Mouse (Mus musculus) MEL (cell line): ENCODE data around the gene C1ra. TPM values are rescaled to one million over a fixed set of nuclear protein-coding genes. Genes with fewer than 3 reads are reported as not detected.

ENCODE experiments used
- DNase-seq: peaks from one replicate; pipeline ENCODE4 v3.0.0; 2011; ENCODE audit warnings: low read depth, low spot score
- H3K27ac ChIP-seq: 2 replicates; pipeline ENCODE4 v1.5.1; 2012; ENCODE audit warnings: low read depth, mild to moderate bottlenecking, control low read depth, low read length, moderate library complexity; ENCODE audit not compliant: control insufficient read depth
- H3K27me3 ChIP-seq, 2 experiments: fragments of 150-350 bp in 1 of 2; sonication (generic) in 1 of 2; 2 replicates each; pipeline ENCODE4 v1.6.1; 2012; ENCODE audit warnings: low read length in 2 of 2, mild to moderate bottlenecking in 2 of 2, improper control_type of control experiment in 1 of 2, moderate library complexity in 1 of 2; ENCODE audit not compliant: insufficient read depth in 2 of 2, control insufficient read depth in 1 of 2
- H3K36me3 ChIP-seq, 2 experiments: 2 replicates each; pipeline ENCODE4 v1.6.1; 2012 to 2014; ENCODE audit warnings: low read length in 2 of 2, improper control_type of control experiment in 1 of 2, inconsistent platforms in 1 of 2, mild to moderate bottlenecking in 1 of 2; ENCODE audit not compliant: insufficient read depth in 2 of 2, control insufficient read depth in 1 of 2
- H3K4me1 ChIP-seq, 2 experiments: fragments of 150-350 bp in 1 of 2; sonication (generic) in 1 of 2; 2 replicates each; pipeline ENCODE4 v1.6.1; 2012; ENCODE audit warnings: low read length in 2 of 2, improper control_type of control experiment in 1 of 2, mild to moderate bottlenecking in 1 of 2; ENCODE audit not compliant: insufficient read depth in 2 of 2, control insufficient read depth in 1 of 2
- H3K4me3 ChIP-seq, 2 experiments: fragments of 150-350 bp in 1 of 2; sonication (generic) in 1 of 2; 2 replicates each; pipeline ENCODE4 v1.5.1; 2012; ENCODE audit warnings: low read depth in 2 of 2, low read length in 2 of 2, mild to moderate bottlenecking in 2 of 2, moderate library complexity in 2 of 2, control low read depth in 1 of 2, improper control_type of control experiment in 1 of 2; ENCODE audit not compliant: control insufficient read depth in 1 of 2, insufficient read depth in 1 of 2
- H3K79me2 ChIP-seq: 2 replicates; pipeline ENCODE4 v1.6.1; 2012; ENCODE audit warnings: mild to moderate bottlenecking, low read length, moderate library complexity; ENCODE audit not compliant: control insufficient read depth, poor library complexity, insufficient read depth
- H3K9ac ChIP-seq: 2 replicates; pipeline ENCODE4 v1.6.1; 2012; ENCODE audit warnings: low read depth, mild to moderate bottlenecking, control low read depth, low read length, moderate library complexity; ENCODE audit not compliant: control insufficient read depth, poor library complexity, severe bottlenecking
- H3K9me3 ChIP-seq: fragments of 150-350 bp; sonication (generic); replicated peaks from 2 replicates; pipeline ENCODE4 v1.6.1; 2012; ENCODE audit warnings: mild to moderate bottlenecking, low read length, improper control_type of control experiment, moderate library complexity; ENCODE audit not compliant: insufficient read depth
- BHLHE40 ChIP-seq: IDR thresholded peaks from 2 replicates; pipeline ENCODE4 v1.6.1; 2012; ENCODE audit warnings: low read depth, mild to moderate bottlenecking, inconsistent platforms, low read length, improper control_type of control experiment, borderline replicate concordance
- ELF1 ChIP-seq: IDR thresholded peaks from 2 replicates; pipeline ENCODE4 v1.6.1; 2014; ENCODE audit warnings: low read depth, mild to moderate bottlenecking, inconsistent platforms, low read length, improper control_type of control experiment, moderate library complexity
- EP300 ChIP-seq, 2 experiments: IDR thresholded peaks; 2 replicates each; pipeline ENCODE4 v1.6.1; 2011; ENCODE audit warnings: improper control_type of control experiment in 2 of 2, low read length in 2 of 2, low read depth in 1 of 2, mild to moderate bottlenecking in 1 of 2
- ETS1 ChIP-seq: IDR thresholded peaks from 2 replicates; pipeline ENCODE4 v1.6.1; 2012; ENCODE audit warnings: low read depth, mild to moderate bottlenecking, inconsistent platforms, low read length, improper control_type of control experiment, moderate library complexity
- GABPA ChIP-seq: IDR thresholded peaks from 2 replicates; pipeline ENCODE4 v1.6.1; 2012; ENCODE audit warnings: low read depth, mild to moderate bottlenecking, inconsistent platforms, low read length, improper control_type of control experiment, moderate library complexity
- MAFK ChIP-seq: IDR thresholded peaks from 2 replicates; pipeline ENCODE4 v1.6.1; 2011; ENCODE audit warnings: low read depth, mild to moderate bottlenecking, low read length, improper control_type of control experiment, borderline replicate concordance
- MAX ChIP-seq: IDR thresholded peaks from 2 replicates; pipeline ENCODE4 v1.6.1; 2011; ENCODE audit warnings: low read length, improper control_type of control experiment
- MAZ ChIP-seq: IDR thresholded peaks from 2 replicates; pipeline ENCODE4 v1.6.1; 2012; ENCODE audit warnings: low read depth, mild to moderate bottlenecking, inconsistent platforms, low read length, improper control_type of control experiment
- MEF2A ChIP-seq: IDR thresholded peaks from 2 replicates; pipeline ENCODE4 v1.6.1; 2014; ENCODE audit warnings: low read depth, mild to moderate bottlenecking, inconsistent platforms, low read length, improper control_type of control experiment; ENCODE audit not compliant: poor library complexity, insufficient replicate concordance, severe bottlenecking; ENCODE audit errors: extremely low read depth
- MYC ChIP-seq: IDR thresholded peaks from 2 replicates; pipeline ENCODE4 v1.6.1; 2011; ENCODE audit warnings: low read depth, mild to moderate bottlenecking, low read length, improper control_type of control experiment, moderate library complexity
- NRF1 ChIP-seq: IDR thresholded peaks from 2 replicates; pipeline ENCODE4 v1.6.1; 2014; ENCODE audit warnings: low read depth, mild to moderate bottlenecking, inconsistent platforms, low read length, improper control_type of control experiment, moderate library complexity; ENCODE audit not compliant: poor library complexity, insufficient read depth, severe bottlenecking
- POLR2A ChIP-seq, 2 experiments: IDR thresholded peaks; 2 replicates each; pipeline ENCODE4 v1.6.1; 2011 to 2012; ENCODE audit warnings: low read length in 2 of 2, mild to moderate bottlenecking in 2 of 2, control low read depth in 1 of 2, improper control_type of control experiment in 1 of 2, low read depth in 1 of 2, moderate library complexity in 1 of 2; ENCODE audit not compliant: control insufficient read depth in 1 of 2, insufficient read depth in 1 of 2, poor library complexity in 1 of 2
- POLR2AphosphoS2 ChIP-seq: IDR thresholded peaks from 2 replicates; pipeline ENCODE4 v1.6.1; 2011; ENCODE audit warnings: low read length, improper control_type of control experiment
- RAD21 ChIP-seq: IDR thresholded peaks from 2 replicates; pipeline ENCODE4 v1.6.1; 2011; ENCODE audit warnings: mild to moderate bottlenecking, low read depth, low read length, improper control_type of control experiment
- RCOR1 ChIP-seq: IDR thresholded peaks from 2 replicates; pipeline ENCODE4 v1.6.1; 2012; ENCODE audit warnings: low read depth, mild to moderate bottlenecking, inconsistent platforms, low read length, improper control_type of control experiment
- SMC3 ChIP-seq: IDR thresholded peaks from 2 replicates; pipeline ENCODE4 v1.6.1; 2011; ENCODE audit warnings: low read depth, low read length, improper control_type of control experiment
- TAL1 ChIP-seq: IDR thresholded peaks from 2 replicates; pipeline ENCODE4 v1.6.1; 2012; ENCODE audit warnings: mild to moderate bottlenecking, inconsistent platforms, low read length, moderate library complexity, mixed read lengths
- TBP ChIP-seq: IDR thresholded peaks from 2 replicates; pipeline ENCODE4 v1.8.0; 2011; ENCODE audit warnings: low read depth, low read length, improper control_type of control experiment
- TCF12 ChIP-seq: IDR thresholded peaks from 2 replicates; pipeline ENCODE4 v1.6.1; 2014; ENCODE audit warnings: low read depth, mild to moderate bottlenecking, inconsistent platforms, low read length, improper control_type of control experiment, moderate library complexity
- ZC3H11A ChIP-seq: IDR thresholded peaks from 2 replicates; pipeline ENCODE4 v1.6.1; 2012; ENCODE audit warnings: low read depth, mild to moderate bottlenecking, inconsistent platforms, low read length, improper control_type of control experiment
- ZKSCAN1 ChIP-seq: IDR thresholded peaks from 2 replicates; pipeline ENCODE4 v1.6.1; 2012; ENCODE audit warnings: low read depth, mild to moderate bottlenecking, inconsistent platforms, low read length, improper control_type of control experiment, moderate library complexity
- polyA plus RNA-seq, 2 experiments: library from polyadenylated mRNA; stranded (reverse) in 1 of 2; unstranded in 1 of 2; fragments of >175 nt in 1 of 2; fragments of >200 nt in 1 of 2; gene quantifications; 2 replicates each; pipeline versions ENCODE4 v1.2.1 to v1.2.4; 2012; ENCODE audit warnings: low replicate concordance in 2 of 2, low read depth in 1 of 2; ENCODE audit not compliant: insufficient read length in 2 of 2, insufficient read depth in 1 of 2, missing spikeins in 1 of 2
- total RNA-seq: library from RNA; depleted of rRNA; stranded (reverse); fragments of 300-350 nt; gene quantifications from 2 replicates; pipeline ENCODE4 v1.2.3, GENCODE M21; 2012

C1ra gene
- total and polyA plus RNA-seq, 3 experiments: 0.19 to 0.28 TPM; not detected in 1

DNA sequence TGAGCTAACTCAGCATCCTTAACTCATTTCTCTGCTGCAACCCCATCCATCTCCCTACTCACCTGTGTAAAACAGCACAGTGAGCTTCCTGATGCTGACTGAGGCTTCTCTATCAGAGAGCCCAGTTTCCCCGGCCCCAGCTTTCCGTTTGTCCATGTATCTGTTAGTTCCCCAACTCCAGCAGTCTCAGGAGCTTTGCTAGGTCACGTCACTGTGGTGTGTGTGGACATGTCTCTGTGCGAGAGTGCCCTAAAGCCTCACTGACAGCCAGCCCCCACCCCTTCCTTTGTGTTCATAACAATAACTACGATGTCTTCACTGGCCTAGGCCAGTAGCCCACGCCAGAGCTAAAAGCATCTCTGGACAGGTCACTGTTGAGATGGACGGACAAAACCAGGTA is 36.0 kb upstream of the C1ra start:
- DNase-seq: peak; percentile 71
- H3K4me1 ChIP-seq: peaks cover 3 to 29% of the 10 kb centered on the region in 2 experiments
- H3K4me3 ChIP-seq: peak overlapping the region; percentile 65 to 76
- no peaks in the 10 kb centered on the region for H3K27me3 ChIP-seq
- H3K9ac ChIP-seq: peak overlapping the region; percentile 86
- peaks cover 39% of the 10 kb centered on the region for H3K79me2 ChIP-seq
- no peak for TF ChIP-seq MAX
- no peak for TF ChIP-seq TCF12
- no peak for TF ChIP-seq ELF1
- TF ChIP-seq EP300 (IDR thresholded peaks at IDR 0.05; ENCODE audit: low read depth in 1 of 2, low read length in 2 of 2): no peak
- TF ChIP-seq ZC3H11A: no peak
- TF ChIP-seq SMC3: no peak
- TF ChIP-seq MEF2A: no peak
- no peak for TF ChIP-seq MAZ
- no peak for TF ChIP-seq TBP
- no peak for TF ChIP-seq ZKSCAN1
- TF ChIP-seq MAFK: no peak
- no peak for TF ChIP-seq RAD21
- TF ChIP-seq GABPA: no peak
- no peak for TF ChIP-seq MYC
- TF ChIP-seq ETS1: no peak
- no peak for TF ChIP-seq TAL1
- TF ChIP-seq POLR2AphosphoS2: no peak
- no peak for TF ChIP-seq RCOR1
- peak overlapping the region; percentile 96 for H3K27ac ChIP-seq
- peaks cover 0 to 13% of the 10 kb centered on the region in 2 experiments; a peak in 2 of 4 replicates for H3K36me3 ChIP-seq
- no peaks in the 10 kb centered on the region for H3K9me3 ChIP-seq

DNA sequence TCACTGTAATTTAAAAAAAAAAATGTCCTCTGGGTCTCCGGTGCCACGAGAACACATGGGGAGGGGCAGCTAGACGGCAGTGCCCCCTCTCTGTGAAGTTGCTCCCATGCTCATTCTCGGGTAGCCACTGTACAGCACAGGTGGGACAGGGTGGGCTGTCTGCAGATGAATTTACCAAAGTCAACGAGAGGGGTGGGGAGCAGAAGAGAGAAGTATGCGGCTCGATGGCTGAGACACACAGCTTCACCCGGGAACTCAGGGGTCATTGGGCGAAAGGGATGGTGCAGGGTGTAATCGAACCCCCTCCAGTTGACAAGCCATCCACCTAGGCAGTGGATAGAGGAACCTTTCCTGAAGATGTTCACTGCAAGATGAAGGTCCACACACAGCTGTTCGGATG is 35.4 kb upstream of the C1ra start:
- TF ChIP-seq BHLHE40 (no peak), NRF1 (no peak), POLR2A (IDR thresholded peaks at IDR 0.05; ENCODE audit: control insufficient read depth in 1 of 2, insufficient read depth in 1 of 2, low read depth in 1 of 2, low read length in 2 of 2, poor library complexity in 1 of 2) (0 out of 4 replicates have a peak, but pooled peaks of 1 of the 2 experiments have one; percentile 28)
- Histone ChIP-seq H3K4me1 (peaks cover 0 to 27% of the 10 kb centered on the region in 2 experiments; a peak in 3 of 4 replicates), H3K36me3 (peaks cover 0 to 10% of the 10 kb centered on the region in 2 experiments; a peak in 2 of 4 replicates), H3K79me2 (peaks cover 39% of the 10 kb centered on the region), H3K4me3 (peak overlapping the region; percentile 65 to 76), H3K9ac (peak overlapping the region; percentile 86), H3K27ac (peak overlapping the region; percentile 96), H3K27me3 (no peaks in the 10 kb centered on the region), H3K9me3 (no peaks in the 10 kb centered on the region)
- DNase-seq: peak; percentile 66
